11 mouse cellular contexts compared by ENCODE assay signal in the genomic region with DNA sequence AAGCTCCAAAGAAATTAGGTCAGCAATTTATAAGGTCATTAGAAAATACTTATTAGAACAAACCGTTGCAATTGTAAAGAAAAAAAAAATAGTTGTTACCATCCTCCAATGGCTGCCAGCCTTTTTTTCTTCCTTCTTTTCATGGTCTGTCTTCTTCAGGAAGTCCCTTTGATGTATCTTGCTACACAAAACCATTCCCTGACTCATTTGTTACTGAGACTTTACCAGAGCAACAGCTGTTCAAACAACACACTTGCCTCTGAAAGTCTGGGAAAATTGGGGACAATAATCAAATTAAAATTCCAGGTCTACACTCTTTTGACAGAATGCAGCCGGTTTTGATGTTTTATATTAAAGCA.
DNase-seq lines count a peak whose midpoint lies in the region; ATAC-seq lines count a peak whose summit lies in the region.
"Had no signal": no experiment of that assay in that cellular context is flagged by ENCODE, and none has a peak within 500 bp of the region (broad histone marks: within the 10 kb centered on the region; RNA-seq: fewer than 3 reads in every experiment).

No protein-coding gene starts in this region.

- no peak for ATAC-seq in neural tube, embryonic 11.5 days (ENCODE audit: insufficient read depth, low FRiP score, low TSS enrichment)
- ATAC-seq in forebrain, embryonic 16.5 days = no peak
- no peak for ATAC-seq in midbrain, embryonic 13.5 days

- H3K4me2 ChIP-seq in neural tube, embryonic 11.5 days (ENCODE audit: low read depth) = no peak overlapping the region
- H3K4me2 ChIP-seq in forebrain, embryonic 16.5 days (ENCODE audit: low read length) = peak overlapping the region; percentile 23; the same call in 1 of the 2 replicates
- H3K4me2 ChIP-seq in midbrain, embryonic 13.5 days (replicated peaks) = peak overlapping the region; percentile 43
- H3K4me2 ChIP-seq: embryonic facial prominence, embryonic 15.5 days; liver, embryonic 15.5 days had no signal

- DNase-seq in neural tube, embryonic 11.5 days (ENCODE audit: low spot score) = no peak
- no peak for DNase-seq in neural tube, embryonic 10.5 days (ENCODE audit: extremely low spot score, low spot score)
- no peak for DNase-seq in adrenal gland, adult (ENCODE audit: inconsistent age in 2 of 2, low spot score in 1 of 2)
- no peak for DNase-seq in heart, postnatal 25 days (ENCODE audit: low spot score)
- no peak for DNase-seq in cerebellum, postnatal 4 days (ENCODE audit: low spot score in 2 of 2)
- no peak for DNase-seq in left cerebral cortex, postnatal 14 days (ENCODE audit: low spot score in 2 of 2)
- DNase-seq: kidney, postnatal 25 days had no signal

- H3K27ac ChIP-seq in neural tube, embryonic 11.5 days (ENCODE audit: low read depth, low read length) = peak overlapping the region; percentile 47; the same call in 1 of the 2 replicates
- peak overlapping the region; percentile 92 for H3K27ac ChIP-seq in forebrain, embryonic 16.5 days (ENCODE audit: low read length)
- peak overlapping the region; percentile 90 for H3K27ac ChIP-seq in midbrain, embryonic 13.5 days
- H3K27ac ChIP-seq: embryonic facial prominence, embryonic 15.5 days; liver, embryonic 15.5 days had no signal

- peaks cover 26% of the 10 kb centered on the region for H3K4me1 ChIP-seq in neural tube, embryonic 11.5 days (ENCODE audit: control insufficient read depth, insufficient read depth, low read length)
- H3K4me1 ChIP-seq in forebrain, embryonic 16.5 days (replicated peaks; ENCODE audit: control insufficient read depth, insufficient read depth, low read length) = peaks cover 47% of the 10 kb centered on the region
- H3K4me1 ChIP-seq in midbrain, embryonic 13.5 days (replicated peaks) = peaks cover 68% of the 10 kb centered on the region

- H3K9ac ChIP-seq in neural tube, embryonic 11.5 days (ENCODE audit: low read length) = no peak overlapping the region
- no peak overlapping the region for H3K9ac ChIP-seq in forebrain, embryonic 16.5 days (replicated peaks; ENCODE audit: low read depth, low read length)
- H3K9ac ChIP-seq in midbrain, embryonic 13.5 days (replicated peaks) = no peak overlapping the region
- H3K9ac ChIP-seq: embryonic facial prominence, embryonic 15.5 days; liver, embryonic 15.5 days had no signal

- no peak overlapping the region for H3K4me3 ChIP-seq in neural tube, embryonic 11.5 days (ENCODE audit: low read depth, low read length)
- no peak overlapping the region for H3K4me3 ChIP-seq in forebrain, embryonic 16.5 days (replicated peaks; ENCODE audit: low read length)
- H3K4me3 ChIP-seq in midbrain, embryonic 13.5 days (replicated peaks) = no peak overlapping the region
- H3K4me3 ChIP-seq: embryonic facial prominence, embryonic 15.5 days; liver, embryonic 15.5 days had no signal

- no peaks in the 10 kb centered on the region for H3K9me3 ChIP-seq in neural tube, embryonic 11.5 days (ENCODE audit: control insufficient read depth, low read length)
- H3K9me3 ChIP-seq in forebrain, embryonic 16.5 days (ENCODE audit: control insufficient read depth, low read length) = no peaks in the 10 kb centered on the region
- no peaks in the 10 kb centered on the region for H3K9me3 ChIP-seq in midbrain, embryonic 13.5 days
- H3K9me3 ChIP-seq: embryonic facial prominence, embryonic 15.5 days; liver, embryonic 15.5 days had no signal

- 0% methylated on average over 2 of the region's 2 CpGs for WGBS in neural tube, embryonic 11.5 days
- WGBS in forebrain, embryonic 16.5 days = 1% methylated on average over 2 of the region's 2 CpGs
- WGBS in midbrain, embryonic 13.5 days = 1% methylated on average over 2 of the region's 2 CpGs

- H3K27me3 ChIP-seq in neural tube, embryonic 11.5 days (ENCODE audit: control insufficient read depth, insufficient read depth, low read length) = no peaks in the 10 kb centered on the region
- H3K27me3 ChIP-seq in forebrain, embryonic 16.5 days (replicated peaks; ENCODE audit: control insufficient read depth, insufficient read depth, low read length) = no peaks in the 10 kb centered on the region
- no peaks in the 10 kb centered on the region for H3K27me3 ChIP-seq in midbrain, embryonic 13.5 days
- H3K27me3 ChIP-seq: embryonic facial prominence, embryonic 15.5 days; liver, embryonic 15.5 days had no signal

- intact Hi-C loops in heart, postnatal 25 days (cut with DNase I) = no loop called here
- intact Hi-C loops in left cerebral cortex, postnatal 14 days (cut with DNase I) = no loop called here

- H3K36me3 ChIP-seq in neural tube, embryonic 11.5 days (ENCODE audit: control insufficient read depth, insufficient read depth, low read length) = no peaks in the 10 kb centered on the region
- H3K36me3 ChIP-seq in forebrain, embryonic 16.5 days (ENCODE audit: control insufficient read depth, insufficient read depth) = no peaks in the 10 kb centered on the region
- no peaks in the 10 kb centered on the region for H3K36me3 ChIP-seq in midbrain, embryonic 13.5 days
- H3K36me3 ChIP-seq: embryonic facial prominence, embryonic 15.5 days; liver, embryonic 15.5 days had no signal
